Mouse (Mus musculus): ENCODE measurements around the gene Ankdd1a. TPM values are rescaled to one million over a fixed set of nuclear protein-coding genes. Genes with fewer than 3 reads are reported as not detected.

Ankdd1a gene
- polyA plus RNA-seq, 1 experiment, result not detected

DNA sequence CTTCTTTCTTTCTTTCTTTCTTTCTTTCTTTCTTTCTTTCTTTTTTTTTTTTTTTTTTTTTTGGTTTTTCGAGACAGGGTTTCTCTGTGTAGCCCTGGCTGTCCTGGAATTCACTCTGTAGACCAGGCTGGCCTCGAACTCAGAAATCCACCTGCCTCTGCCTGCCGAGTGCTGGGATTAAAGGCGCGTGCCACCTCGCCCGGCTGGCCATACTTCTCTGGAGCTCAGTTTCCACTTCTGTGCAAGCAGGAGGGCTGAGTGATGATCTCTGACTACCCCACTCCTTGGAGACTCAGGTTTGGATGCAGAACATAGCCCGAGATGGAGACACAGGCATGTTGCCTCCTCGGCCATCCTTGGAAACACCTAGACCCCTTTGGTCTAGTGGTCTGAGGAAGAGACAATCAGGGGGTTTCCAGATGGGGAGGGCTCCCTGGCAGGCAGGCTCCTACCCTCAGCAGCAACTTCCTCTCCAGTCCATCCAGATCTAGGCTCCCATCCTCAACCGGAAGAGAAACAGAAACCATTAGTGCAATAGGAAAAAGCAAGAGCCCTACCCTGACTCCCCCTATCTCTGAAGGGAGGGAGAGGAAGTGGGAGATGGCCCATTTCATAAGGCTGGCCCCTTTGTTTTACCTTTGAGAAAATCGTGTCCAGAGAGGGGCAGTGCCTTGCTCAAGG is 15.9 kb upstream of the Ankdd1a start:
- no peak overlapping the region for H3K4me3 ChIP-seq (ENCODE audit: control insufficient read depth, low read depth, low read length)
- H3K27ac ChIP-seq (ENCODE audit: control insufficient read depth, insufficient read depth, low read depth, low read length), result no peak overlapping the region
- H3K27me3 ChIP-seq (ENCODE audit: control insufficient read depth, insufficient read depth, low read length), result no peaks in the 10 kb centered on the region
- no peaks in the 10 kb centered on the region for H3K4me1 ChIP-seq (ENCODE audit: control insufficient read depth, insufficient read depth, low read length)
- TF ChIP-seq CTCF (IDR thresholded peaks at IDR 0.05; ENCODE audit: control insufficient read depth, insufficient read depth, insufficient replicate concordance, low read depth, low read length) (no peak), POLR2A (IDR thresholded peaks at IDR 0.05; ENCODE audit: control insufficient read depth, low read depth, low read length) (no peak)
- no peaks in the 10 kb centered on the region for H3K36me3 ChIP-seq (ENCODE audit: control insufficient read depth, insufficient read depth, low read length)

DNA sequence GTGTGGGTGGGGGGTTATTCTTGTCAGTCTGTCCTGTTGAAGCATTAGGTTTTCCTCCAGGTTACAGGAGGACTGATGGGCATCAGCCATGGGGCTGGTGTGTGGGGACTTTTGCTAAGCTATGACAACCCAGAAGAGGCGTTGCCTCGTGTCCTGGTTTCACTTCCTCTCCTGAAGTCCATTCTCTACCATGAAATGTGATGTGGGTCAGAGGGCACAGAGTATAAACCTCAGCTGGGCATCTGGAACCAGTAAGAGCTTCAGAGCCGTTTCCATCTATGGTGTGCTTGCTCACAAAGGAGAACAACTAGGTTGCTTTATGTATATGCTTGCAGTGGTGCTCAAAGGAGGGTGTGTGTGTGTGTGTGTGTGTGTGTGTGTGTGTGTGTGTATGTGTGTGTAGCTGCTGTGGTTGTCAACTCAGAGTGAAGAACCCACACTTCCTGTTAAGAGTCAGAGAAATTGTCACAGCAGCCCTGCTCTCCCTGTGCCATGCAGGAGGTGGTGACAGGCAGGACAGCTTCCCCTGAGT is 15.3 kb upstream of the Ankdd1a start:
- Histone ChIP-seq H3K27ac (ENCODE audit: control insufficient read depth, insufficient read depth, low read depth, low read length) (no peak overlapping the region), H3K4me1 (ENCODE audit: control insufficient read depth, insufficient read depth, low read length) (no peaks in the 10 kb centered on the region), H3K36me3 (ENCODE audit: control insufficient read depth, insufficient read depth, low read length) (no peaks in the 10 kb centered on the region), H3K4me3 (ENCODE audit: control insufficient read depth, low read depth, low read length) (no peak overlapping the region), H3K27me3 (ENCODE audit: control insufficient read depth, insufficient read depth, low read length) (no peaks in the 10 kb centered on the region)
- no peak for TF ChIP-seq CTCF (IDR thresholded peaks at IDR 0.05; ENCODE audit: control insufficient read depth, insufficient read depth, insufficient replicate concordance, low read depth, low read length)
- no peak for TF ChIP-seq POLR2A (IDR thresholded peaks at IDR 0.05; ENCODE audit: control insufficient read depth, low read depth, low read length)

DNA sequence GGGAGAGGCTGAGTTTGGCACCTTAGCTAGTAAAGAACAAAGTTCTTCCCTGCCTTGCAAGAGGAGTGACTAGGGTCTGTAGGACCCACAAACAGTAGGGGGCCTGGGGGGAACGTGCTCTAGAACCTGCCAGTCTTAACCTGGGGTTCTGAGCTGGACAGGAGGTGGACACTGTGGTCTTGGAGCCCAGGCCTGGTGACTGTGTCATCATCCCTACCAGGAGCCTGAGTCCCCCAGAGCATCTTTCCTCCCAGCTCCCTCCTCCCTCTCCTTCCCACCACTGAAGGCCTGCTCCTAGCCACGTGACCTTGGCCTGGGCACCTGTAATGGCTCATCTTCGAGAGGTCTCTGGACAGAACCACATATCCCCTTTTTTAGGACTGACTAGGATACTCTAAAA is 14.1 kb upstream of the Ankdd1a start:
- no peak overlapping the region for H3K4me3 ChIP-seq (ENCODE audit: control insufficient read depth, low read depth, low read length)
- no peaks in the 10 kb centered on the region for H3K4me1 ChIP-seq (ENCODE audit: control insufficient read depth, insufficient read depth, low read length)
- H3K27me3 ChIP-seq (ENCODE audit: control insufficient read depth, insufficient read depth, low read length), result no peaks in the 10 kb centered on the region
- TF ChIP-seq POLR2A (IDR thresholded peaks at IDR 0.05; ENCODE audit: control insufficient read depth, low read depth, low read length) (no peak), CTCF (IDR thresholded peaks at IDR 0.05; ENCODE audit: control insufficient read depth, insufficient read depth, insufficient replicate concordance, low read depth, low read length) (no peak)
- H3K27ac ChIP-seq (ENCODE audit: control insufficient read depth, insufficient read depth, low read depth, low read length), result no peak overlapping the region
- no peaks in the 10 kb centered on the region for H3K36me3 ChIP-seq (ENCODE audit: control insufficient read depth, insufficient read depth, low read length)

DNA sequence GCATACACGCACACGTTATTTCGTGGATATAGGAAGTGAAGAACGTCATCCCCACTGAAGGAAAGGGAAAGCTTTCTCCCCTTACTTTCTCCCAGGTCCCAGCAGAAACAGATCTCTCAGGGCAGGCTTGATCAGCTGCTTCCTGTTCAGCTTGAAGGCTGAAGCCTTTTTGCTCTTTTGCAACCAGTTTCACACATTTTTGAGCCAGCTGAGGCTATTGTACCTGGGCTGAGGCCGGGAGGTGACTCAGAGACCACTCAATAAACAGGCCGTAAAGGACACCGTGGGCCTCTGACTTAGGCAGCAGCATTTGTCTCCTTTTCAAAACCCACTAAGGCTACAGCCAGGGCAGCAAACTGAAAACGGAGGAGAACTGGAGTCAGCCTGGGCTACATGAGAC is 13.0 kb upstream of the Ankdd1a start:
- Histone ChIP-seq H3K4me3 (ENCODE audit: control insufficient read depth, low read depth, low read length) (no peak overlapping the region), H3K27ac (ENCODE audit: control insufficient read depth, insufficient read depth, low read depth, low read length) (no peak overlapping the region), H3K4me1 (ENCODE audit: control insufficient read depth, insufficient read depth, low read length) (no peaks in the 10 kb centered on the region), H3K36me3 (ENCODE audit: control insufficient read depth, insufficient read depth, low read length) (no peaks in the 10 kb centered on the region), H3K27me3 (ENCODE audit: control insufficient read depth, insufficient read depth, low read length) (no peaks in the 10 kb centered on the region)
- TF ChIP-seq POLR2A (IDR thresholded peaks at IDR 0.05; ENCODE audit: control insufficient read depth, low read depth, low read length) (no peak), CTCF (IDR thresholded peaks at IDR 0.05; ENCODE audit: control insufficient read depth, insufficient read depth, insufficient replicate concordance, low read depth, low read length) (no peak)

DNA sequence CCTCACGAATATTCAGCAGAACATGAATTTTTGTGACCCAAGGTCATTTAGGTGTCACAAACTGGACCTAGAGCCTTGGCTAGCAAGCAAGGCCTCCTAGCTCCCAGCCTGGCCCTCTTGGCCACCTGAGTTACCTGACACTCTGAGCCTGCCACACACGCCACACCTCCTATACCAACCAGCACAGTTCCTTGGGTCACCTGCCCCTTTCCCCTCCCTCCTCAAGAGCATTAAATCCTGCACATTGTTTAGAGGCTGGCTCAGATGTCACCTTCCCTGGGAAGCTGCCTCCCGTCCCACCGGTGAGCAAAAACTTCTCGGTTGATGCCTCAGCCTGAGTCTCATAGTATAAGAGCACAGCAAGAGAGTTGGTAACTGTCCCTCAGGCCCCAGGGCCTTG is 11.3 kb upstream of the Ankdd1a start:
- no peak overlapping the region for H3K27ac ChIP-seq (ENCODE audit: control insufficient read depth, insufficient read depth, low read depth, low read length)
- H3K4me3 ChIP-seq (ENCODE audit: control insufficient read depth, low read depth, low read length), result no peak overlapping the region
- H3K4me1 ChIP-seq (ENCODE audit: control insufficient read depth, insufficient read depth, low read length), result no peaks in the 10 kb centered on the region
- H3K27me3 ChIP-seq (ENCODE audit: control insufficient read depth, insufficient read depth, low read length), result no peaks in the 10 kb centered on the region
- H3K36me3 ChIP-seq (ENCODE audit: control insufficient read depth, insufficient read depth, low read length), result no peaks in the 10 kb centered on the region
- TF ChIP-seq POLR2A (IDR thresholded peaks at IDR 0.05; ENCODE audit: control insufficient read depth, low read depth, low read length) (no peak), CTCF (IDR thresholded peaks at IDR 0.05; ENCODE audit: control insufficient read depth, insufficient read depth, insufficient replicate concordance, low read depth, low read length) (no peak)

DNA sequence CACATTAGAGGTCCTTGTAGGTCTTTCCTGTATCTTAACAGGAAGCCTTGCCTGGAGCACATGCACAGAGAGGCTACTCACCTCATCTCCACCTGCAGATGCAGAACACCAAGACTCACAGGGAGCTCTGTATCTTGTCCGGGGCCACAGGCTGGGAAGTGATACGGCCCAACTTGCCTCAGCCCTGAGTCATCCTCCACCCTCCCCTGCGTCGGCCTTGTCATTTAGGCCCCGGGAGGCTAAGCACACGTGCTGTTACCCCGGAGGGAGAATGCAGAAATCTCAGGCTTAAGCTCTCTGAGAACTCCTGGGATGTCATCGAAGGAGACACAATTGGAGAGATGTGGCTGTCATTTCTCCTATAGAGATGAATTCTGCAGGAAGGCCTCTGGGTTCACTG is 9.7 kb upstream of the Ankdd1a start:
- H3K27me3 ChIP-seq (ENCODE audit: control insufficient read depth, insufficient read depth, low read length), result no peaks in the 10 kb centered on the region
- H3K36me3 ChIP-seq (ENCODE audit: control insufficient read depth, insufficient read depth, low read length), result no peaks in the 10 kb centered on the region
- TF ChIP-seq CTCF (IDR thresholded peaks at IDR 0.05; ENCODE audit: control insufficient read depth, insufficient read depth, insufficient replicate concordance, low read depth, low read length) (no peak), POLR2A (IDR thresholded peaks at IDR 0.05; ENCODE audit: control insufficient read depth, low read depth, low read length) (no peak)
- no peak overlapping the region for H3K4me3 ChIP-seq (ENCODE audit: control insufficient read depth, low read depth, low read length)
- H3K27ac ChIP-seq (ENCODE audit: control insufficient read depth, insufficient read depth, low read depth, low read length), result no peak overlapping the region
- H3K4me1 ChIP-seq (ENCODE audit: control insufficient read depth, insufficient read depth, low read length), result no peaks in the 10 kb centered on the region

DNA sequence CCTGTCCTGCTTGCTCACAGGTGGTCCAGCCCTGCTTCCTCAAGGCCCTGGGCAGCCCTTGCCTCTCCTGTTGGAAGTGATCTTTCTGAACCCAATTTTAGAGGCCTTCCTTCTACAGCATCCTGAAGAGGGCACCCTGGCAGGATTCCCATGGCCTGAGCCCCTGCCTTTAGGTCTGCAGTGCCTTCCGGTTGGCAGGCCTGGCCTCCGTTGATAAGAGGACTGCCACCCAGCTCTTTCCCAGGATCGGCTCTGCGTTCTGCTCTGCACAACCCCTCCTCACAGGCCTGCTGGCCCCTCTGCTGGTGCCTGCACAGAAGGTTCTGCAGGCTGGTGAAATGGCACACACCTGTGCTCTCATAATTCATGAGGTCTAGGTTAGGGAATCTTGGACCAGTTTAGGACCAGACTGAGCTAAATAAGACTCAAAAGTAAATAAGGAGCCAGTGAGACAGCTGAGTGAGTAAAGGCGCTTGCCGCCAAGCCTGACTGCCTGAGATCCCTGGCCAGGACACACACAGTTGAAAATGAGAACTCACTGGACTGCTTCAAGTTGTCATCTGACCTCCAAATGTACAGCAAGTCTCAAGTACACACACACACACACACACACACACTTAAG is 8.5 kb upstream of the Ankdd1a start:
- Histone ChIP-seq H3K36me3 (ENCODE audit: control insufficient read depth, insufficient read depth, low read length) (no peaks in the 10 kb centered on the region), H3K27me3 (ENCODE audit: control insufficient read depth, insufficient read depth, low read length) (no peaks in the 10 kb centered on the region), H3K27ac (ENCODE audit: control insufficient read depth, insufficient read depth, low read depth, low read length) (no peak overlapping the region), H3K4me3 (ENCODE audit: control insufficient read depth, low read depth, low read length) (no peak overlapping the region), H3K4me1 (ENCODE audit: control insufficient read depth, insufficient read depth, low read length) (no peaks in the 10 kb centered on the region)
- TF ChIP-seq CTCF (IDR thresholded peaks at IDR 0.05; ENCODE audit: control insufficient read depth, insufficient read depth, insufficient replicate concordance, low read depth, low read length), result no peak
- no peak for TF ChIP-seq POLR2A (IDR thresholded peaks at IDR 0.05; ENCODE audit: control insufficient read depth, low read depth, low read length)
